Mouse (Mus musculus): ENCODE measurements at regions not wholly inside any gene's neighbourhood (a gene's known extent, or its start where the extent isn't known, plus 50 kb on each side); places are given as distances from the start of the nearest gene placed in this dataset.

GRCm38 (mm10) chr10:68669330-68669729 lies 54.1 kb upstream of the Tmem26 start:
- no peak for TF ChIP-seq CTCF (IDR thresholded peaks at IDR 0.05; ENCODE audit: low read depth)
- TF ChIP-seq EP300 (IDR thresholded peaks at IDR 0.05; ENCODE audit: low read depth): no peak
